Mouse (Mus musculus): ENCODE measurements around the gene Slc39a5.

Slc39a5 gene

GRCm38 (mm10) chr10:128410560-128410845 lies 9.5 kb upstream of the Slc39a5 start:
- peak; percentile 66 for DNase-seq (ENCODE audit: low read depth)

GRCm38 (mm10) chr10:128409692-128410559 lies 8.9 kb upstream of the Slc39a5 start:
- DNase-seq (ENCODE audit: low read depth): peak; percentile 99

DNA sequence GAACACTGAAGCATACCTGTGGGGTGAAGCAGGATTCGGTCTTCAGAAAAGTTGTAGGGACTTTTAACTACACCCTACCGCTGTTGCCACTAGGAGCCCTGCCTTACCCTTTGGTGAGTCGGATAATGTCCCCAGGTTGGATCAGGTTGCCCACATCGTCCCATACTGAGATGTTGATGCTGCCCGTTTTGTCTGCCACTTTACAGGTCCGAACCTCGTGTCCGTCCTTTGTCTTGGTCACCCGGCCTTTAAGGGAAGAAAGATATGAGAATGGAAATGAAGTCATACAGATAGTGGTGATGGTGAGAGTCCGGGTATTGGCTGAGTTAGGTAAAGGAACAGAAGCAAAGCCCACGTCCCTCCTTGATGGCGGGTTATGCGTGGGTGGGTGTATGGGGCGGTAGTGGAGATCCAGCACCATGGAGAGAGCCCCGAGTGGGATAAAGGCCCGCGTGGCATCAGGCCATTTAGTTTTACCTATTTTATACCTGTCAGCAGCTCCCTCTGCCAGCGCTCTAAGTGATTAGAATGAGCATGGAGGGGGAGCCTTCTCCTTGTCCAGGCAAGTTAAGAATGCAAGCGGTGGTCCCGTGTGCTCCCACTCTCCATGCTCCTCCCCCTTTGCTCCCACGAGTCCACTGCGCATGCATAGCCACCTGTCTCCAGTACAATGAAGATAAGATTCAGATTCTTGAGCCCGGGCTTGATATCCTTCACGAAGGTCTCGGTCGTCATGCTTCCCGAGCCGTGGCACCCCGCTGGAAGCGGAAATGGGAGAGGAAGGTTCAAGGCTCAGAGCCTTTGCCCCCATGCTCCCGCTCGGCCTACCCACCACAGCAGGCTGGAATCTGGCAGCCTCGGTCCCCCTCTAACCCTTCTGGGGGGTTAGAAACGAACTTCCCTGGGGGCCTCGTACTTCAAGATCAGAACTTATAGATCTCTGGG lies 7.8 kb upstream of the Slc39a5 start:
- DNase-seq (ENCODE audit: low read depth): peak; percentile 58

GRCm38 (mm10) chr10:128403931-128404330 lies 2.9 kb upstream of the Slc39a5 start:
- no peak for DNase-seq (ENCODE audit: low read depth)

DNA sequence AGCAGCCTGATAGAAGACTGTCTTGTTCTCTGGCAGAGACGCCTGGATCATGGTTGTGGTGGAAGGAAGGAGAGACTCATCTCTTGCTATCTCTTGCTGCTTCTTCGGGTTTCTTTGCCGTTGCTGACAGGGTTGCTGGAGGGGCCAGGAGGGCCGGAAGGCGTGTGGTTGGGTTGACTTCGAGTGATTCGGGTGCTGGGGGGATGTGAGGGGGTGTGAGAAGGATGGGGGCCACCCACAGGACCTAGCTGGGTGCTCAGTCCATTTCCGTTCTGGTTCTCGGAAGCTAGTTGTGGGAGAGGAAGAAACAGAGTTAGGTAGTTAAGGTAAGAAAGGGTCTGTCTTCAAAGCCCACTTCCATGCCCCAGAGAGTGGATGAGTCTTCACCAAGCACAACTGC lies 609 bp upstream of the Slc39a5 start:
- DNase-seq (ENCODE audit: low read depth): peak; percentile 22

GRCm38 (mm10) chr10:128400338-128400737 lies 691 bp downstream of the Slc39a5 start:
- no peak for DNase-seq (ENCODE audit: low read depth)

DNA sequence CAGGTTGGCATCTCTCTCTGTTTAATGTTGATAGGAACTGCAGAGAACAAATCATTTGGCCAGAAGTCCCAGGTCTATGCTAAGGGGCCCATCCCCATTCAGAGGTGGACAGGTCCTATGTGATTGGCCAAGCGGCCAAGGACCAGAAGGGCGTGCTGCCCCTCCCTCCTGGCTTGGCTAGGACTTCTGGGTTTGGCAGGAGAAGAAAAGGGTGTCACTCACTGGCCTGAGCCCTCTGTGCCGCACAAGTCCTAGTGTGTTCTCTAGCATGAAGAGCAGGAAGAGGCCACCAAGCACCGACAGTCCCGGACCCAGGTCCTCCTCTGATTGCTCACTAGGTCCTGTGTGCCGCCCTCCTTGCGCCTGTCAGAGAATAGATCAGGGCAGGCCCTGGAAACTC lies 3.6 kb downstream of the Slc39a5 start:
- DNase-seq (ENCODE audit: low read depth): no peak

GRCm38 (mm10) chr10:128396716-128397264 lies 4.2 kb downstream of the Slc39a5 start:
- no peak for DNase-seq (ENCODE audit: low read depth)

DNA sequence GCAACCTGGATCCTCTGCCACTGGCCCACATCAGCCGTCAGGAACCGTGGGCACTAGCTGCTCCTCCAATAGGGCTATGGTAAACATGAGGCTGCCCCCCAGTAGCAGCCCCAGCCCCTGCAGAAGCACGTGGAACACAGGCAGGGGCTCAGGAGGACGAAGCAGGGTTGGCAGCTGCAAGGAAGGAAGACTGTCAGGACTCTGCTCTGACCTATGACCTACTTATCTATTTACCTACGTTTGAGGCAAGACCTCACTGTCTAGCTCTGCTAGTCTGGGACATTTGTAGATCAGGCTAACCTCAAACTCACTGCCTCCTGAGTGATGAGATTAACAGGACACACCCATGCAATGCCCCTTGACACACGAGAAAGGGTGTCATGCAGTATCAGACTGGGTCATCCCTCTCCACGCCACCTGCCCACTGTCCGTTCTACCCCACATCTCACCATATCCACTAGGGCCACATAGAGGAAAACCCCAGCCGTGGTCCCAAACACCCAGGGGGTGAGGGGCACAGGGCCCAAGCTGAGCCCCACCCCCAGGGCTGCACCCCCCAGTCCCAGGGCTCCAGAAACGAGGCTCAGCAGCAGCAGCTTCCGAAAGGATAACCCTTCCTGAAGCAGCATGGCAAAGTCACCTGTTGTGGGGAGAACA lies 4.9 kb downstream of the Slc39a5 start:
- DNase-seq (ENCODE audit: low read depth): no peak

DNA sequence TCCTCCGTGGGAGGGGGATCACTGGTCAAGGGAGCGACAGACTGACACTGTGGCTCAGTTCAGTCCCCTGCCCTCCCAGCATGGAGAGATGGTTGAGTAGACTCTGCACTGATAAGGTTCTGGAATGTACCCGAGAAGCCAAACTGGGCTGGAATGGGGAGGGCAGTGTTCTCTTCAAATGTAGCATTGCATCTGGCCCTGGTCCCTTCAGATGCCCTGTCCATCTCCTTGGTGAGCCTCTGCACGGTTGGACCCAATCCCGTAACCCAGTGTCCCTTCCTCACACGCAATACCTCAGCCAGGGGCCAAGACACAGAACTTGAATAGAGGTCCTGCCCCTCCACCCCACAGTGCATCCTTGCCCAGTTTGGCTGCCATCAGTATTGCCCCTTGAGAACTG lies 9.2 kb downstream of the Slc39a5 start:
- DNase-seq (ENCODE audit: low read depth): no peak

DNA sequence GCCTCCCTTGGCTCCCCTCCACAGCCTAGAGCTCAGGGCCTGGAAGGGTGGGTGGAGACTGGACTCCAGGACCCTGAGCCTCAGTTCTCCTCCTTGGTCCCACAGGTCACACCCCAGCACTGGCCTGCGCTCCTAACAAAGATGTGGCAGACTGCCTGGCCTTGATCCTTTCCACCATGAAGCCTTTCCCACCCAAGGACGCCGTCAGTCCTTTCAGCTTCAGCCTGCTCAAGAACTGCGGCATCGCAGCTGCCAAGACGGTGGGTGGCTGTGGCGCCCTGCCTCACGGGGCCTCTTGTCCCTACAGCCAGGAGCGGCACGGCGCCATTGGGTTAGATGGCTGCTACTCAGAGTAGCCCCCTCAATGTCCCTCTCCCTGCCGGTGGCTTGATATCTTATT lies 10.7 kb downstream of the Slc39a5 start:
- no peak for DNase-seq (ENCODE audit: low read depth)

DNA sequence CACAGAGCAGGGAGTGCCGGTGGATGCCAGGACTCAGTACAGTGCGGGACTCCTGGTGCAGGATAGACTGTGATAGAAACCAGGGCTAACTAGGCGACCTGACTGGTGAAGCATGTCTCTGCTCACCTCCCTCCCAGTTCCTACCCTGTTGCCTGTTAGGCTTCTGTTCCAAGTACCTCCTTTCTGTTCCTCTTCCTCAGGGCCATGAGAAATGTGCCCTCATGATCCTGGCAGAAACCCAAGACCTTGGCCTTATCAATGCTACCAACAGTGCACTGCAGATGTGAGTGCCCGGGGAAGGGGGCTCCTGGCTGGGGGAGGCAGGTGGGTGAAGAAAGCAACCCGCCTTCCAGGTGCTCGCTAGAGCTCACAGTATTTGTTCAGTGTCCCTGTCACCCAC lies 11.5 kb downstream of the Slc39a5 start:
- DNase-seq (ENCODE audit: low read depth): no peak

- DNase-seq (ENCODE audit: low read depth): no peak
These were observed 12.1 kb downstream of the Slc39a5 start for GRCm38 (mm10) chr10:128388941-128389340.

DNA sequence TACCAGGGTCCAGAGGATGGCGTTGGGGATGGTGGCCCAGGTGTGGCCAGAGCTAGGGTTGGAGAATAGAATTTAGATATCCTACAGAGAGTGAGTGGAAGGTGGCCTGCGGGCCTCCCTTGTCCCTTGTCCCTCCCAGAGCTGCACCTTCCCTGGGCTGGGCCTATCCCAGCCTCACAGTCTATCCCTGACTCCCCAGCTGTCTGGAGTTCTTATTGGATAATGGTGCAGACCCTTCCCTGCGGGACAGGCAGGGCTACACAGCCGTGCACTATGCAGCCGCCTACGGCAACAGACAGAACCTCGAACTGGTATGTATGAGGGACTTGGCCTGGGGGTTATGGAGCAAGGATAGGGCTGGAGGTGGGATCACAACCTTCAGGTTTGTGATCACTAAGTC lies 15.1 kb downstream of the Slc39a5 start:
- DNase-seq (ENCODE audit: low read depth): no peak

GRCm38 (mm10) chr10:128382482-128382881 lies 18.5 kb downstream of the Slc39a5 start:
- DNase-seq (ENCODE audit: low read depth): no peak

- DNase-seq (ENCODE audit: low read depth): peak; percentile 72
These were observed 20.5 kb downstream of the Slc39a5 start for GRCm38 (mm10) chr10:128380565-128380964.

DNA sequence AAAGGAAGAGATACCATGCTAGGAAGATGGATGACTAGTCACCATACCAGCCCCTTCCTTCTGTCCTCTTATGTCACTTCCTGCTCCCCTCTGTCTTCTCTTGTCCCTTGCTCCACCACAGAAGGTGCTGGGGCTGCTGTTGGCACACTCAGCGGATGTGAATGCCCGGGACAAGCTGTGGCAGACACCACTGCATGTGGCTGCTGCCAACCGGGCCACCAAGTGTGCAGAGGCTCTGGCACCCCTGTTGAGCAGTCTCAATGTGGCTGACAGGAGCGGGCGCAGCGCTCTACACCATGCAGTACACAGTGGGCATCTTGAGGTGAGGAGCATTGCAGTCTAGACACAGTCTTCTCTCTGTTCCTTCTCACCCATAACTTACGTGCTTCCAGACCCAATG lies 21.8 kb downstream of the Slc39a5 start:
- DNase-seq (ENCODE audit: low read depth): no peak

- DNase-seq (ENCODE audit: low read depth): no peak
These were observed 22.6 kb downstream of the Slc39a5 start for GRCm38 (mm10) chr10:128378462-128378861.

DNA sequence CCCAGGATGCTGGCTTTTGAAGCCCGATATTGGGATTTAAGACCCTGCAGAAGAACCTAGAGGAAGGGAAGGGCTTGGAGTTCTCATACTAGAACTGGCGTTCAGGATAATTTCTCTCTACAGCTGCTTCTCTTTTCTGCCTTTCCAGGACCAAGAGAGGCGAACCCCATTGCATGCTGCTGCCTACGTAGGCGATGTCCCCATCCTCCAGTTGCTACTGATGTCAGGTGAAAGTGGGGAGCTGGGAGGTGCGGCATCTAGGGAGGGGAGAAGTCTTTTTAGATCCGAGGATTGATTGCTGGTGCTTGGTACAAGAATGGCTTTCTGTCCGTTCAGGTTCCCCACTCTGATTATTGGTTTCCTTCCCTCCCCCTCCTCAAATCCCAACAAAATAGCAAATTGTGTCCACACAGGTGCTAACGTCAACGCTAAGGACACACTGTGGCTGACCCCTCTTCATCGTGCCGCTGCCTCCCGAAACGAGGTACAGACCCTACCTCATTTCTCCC lies 23.0 kb downstream of the Slc39a5 start:
- DNase-seq (ENCODE audit: low read depth): no peak

DNA sequence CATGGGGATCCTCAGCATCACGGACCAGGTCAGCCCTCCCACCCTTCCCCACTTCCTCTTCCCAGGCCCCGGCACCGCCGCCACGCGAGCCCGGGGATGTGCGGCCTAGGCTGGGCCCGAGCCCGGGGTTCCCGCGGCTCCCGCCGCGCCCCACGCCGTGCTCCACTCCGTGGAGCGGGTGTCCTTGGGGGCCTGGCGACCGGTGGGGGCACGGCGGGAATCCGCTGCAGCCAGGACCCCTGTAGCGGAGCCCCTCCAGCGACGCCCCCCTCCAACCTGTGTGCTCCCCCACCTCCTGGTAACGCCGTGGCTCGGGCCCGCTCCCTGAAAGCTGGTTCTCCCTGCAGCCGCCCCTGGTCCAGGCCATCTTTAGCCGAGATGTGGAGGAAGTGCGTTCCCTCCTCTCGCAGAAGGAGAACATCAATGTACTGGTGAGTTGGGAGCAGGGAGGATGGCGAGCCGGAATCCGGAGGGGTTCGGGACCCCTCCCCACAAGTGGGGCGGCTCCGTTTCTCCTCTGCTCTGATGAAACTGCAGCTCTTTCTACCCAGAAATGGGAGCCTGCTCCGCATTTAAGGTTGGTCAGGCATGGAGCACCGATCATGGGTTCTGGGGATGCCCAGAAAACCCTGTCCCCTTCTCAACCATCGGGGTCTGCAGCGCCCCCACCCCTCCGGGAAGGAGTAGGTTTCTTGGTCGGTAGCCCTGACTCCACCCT lies 23.6 kb downstream of the Slc39a5 start:
- no peak for DNase-seq (ENCODE audit: low read depth)

GRCm38 (mm10) chr10:128376455-128377211 lies 24.4 kb downstream of the Slc39a5 start, which contains the start of gene Ankrd52:
Ankrd52 (plus strand) TSS chr10:128377115.
- peak; percentile 89 for DNase-seq (ENCODE audit: low read depth)
